Mouse (Mus musculus): Measurements from ENCODE around the gene Xpo1. TPM values are rescaled to one million over a fixed set of nuclear protein-coding genes. Genes with fewer than 3 reads are reported as not detected.
"Not testable (repeated sequence)": the region's sequence is repeated elsewhere in the genome, so short reads cannot be mapped to it uniquely, and the experiment has no call there.

Gene Xpo1
- polyA plus RNA-seq, 1 experiment from 2014 or later = 52.6 TPM

- H3K9ac ChIP-seq (ENCODE audit: low read depth, low read length) = no peak overlapping the region
Measured at GRCm38 (mm10) chr11:23275780-23276179, 19.9 kb downstream of the Xpo1 start.

GRCm38 (mm10) chr11:23284469-23284868 is 28.6 kb downstream of the Xpo1 start:
- Histone ChIP-seq H3K4me2 (ENCODE audit: low read length) (no peak overlapping the region), H3K9me3 (ENCODE audit: control insufficient read depth, low read length) (no peaks in the 10 kb centered on the region), H3K27me3 (replicated peaks; ENCODE audit: control insufficient read depth, insufficient read depth, low read length) (no peaks in the 10 kb centered on the region), H3K27ac (ENCODE audit: low read depth, low read length) (no peak overlapping the region), H3K4me3 (ENCODE audit: low read length) (no peak overlapping the region), H3K36me3 (ENCODE audit: control insufficient read depth, insufficient read depth, low read length) (peaks cover 42% of the 10 kb centered on the region), H3K4me1 (ENCODE audit: control insufficient read depth, insufficient read depth, low read depth, low read length) (no peaks in the 10 kb centered on the region), H3K9ac (ENCODE audit: low read depth, low read length) (no peak overlapping the region)
- 95% methylated on average over 4 of the region's 4 CpGs for WGBS
- no peak for ATAC-seq

More at GRCm38 (mm10) chr11:23275780-23276179, 19.9 kb downstream of the Xpo1 start:
- Histone ChIP-seq H3K27me3 (replicated peaks; ENCODE audit: control insufficient read depth, insufficient read depth, low read length) (no peaks in the 10 kb centered on the region), H3K36me3 (ENCODE audit: control insufficient read depth, insufficient read depth, low read length) (peaks cover 33% of the 10 kb centered on the region), H3K4me2 (ENCODE audit: low read length) (no peak overlapping the region), H3K4me3 (ENCODE audit: low read length) (no peak overlapping the region), H3K27ac (ENCODE audit: low read depth, low read length) (no peak overlapping the region), H3K9me3 (ENCODE audit: control insufficient read depth, low read length) (no peaks in the 10 kb centered on the region), H3K4me1 (ENCODE audit: control insufficient read depth, insufficient read depth, low read depth, low read length) (no peaks in the 10 kb centered on the region)
- ATAC-seq = no peak
- 80% methylated on average over 3 of the region's 3 CpGs for WGBS

- ATAC-seq; H3K27me3 ChIP-seq (replicated peaks; ENCODE audit: control insufficient read depth, insufficient read depth, low read length); H3K9ac ChIP-seq (ENCODE audit: low read depth, low read length); H3K9me3 ChIP-seq (ENCODE audit: control insufficient read depth, low read length); H3K4me3 ChIP-seq (ENCODE audit: low read length); H3K4me2 ChIP-seq (ENCODE audit: low read length); H3K4me1 ChIP-seq (ENCODE audit: control insufficient read depth, insufficient read depth, low read depth, low read length); H3K27ac ChIP-seq (ENCODE audit: low read depth, low read length): not testable (repeated sequence)
- WGBS = 93% methylated on average over 4 of the region's 4 CpGs
- H3K36me3 ChIP-seq (ENCODE audit: control insufficient read depth, insufficient read depth, low read length) = peaks cover 41% of the 10 kb centered on the region
Measured at GRCm38 (mm10) chr11:23288866-23289265, 33.0 kb downstream of the Xpo1 start.

- peaks cover 28% of the 10 kb centered on the region for H3K36me3 ChIP-seq (ENCODE audit: control insufficient read depth, insufficient read depth, low read length)
- no peaks in the 10 kb centered on the region for H3K9me3 ChIP-seq (ENCODE audit: control insufficient read depth, low read length)
- no peak overlapping the region for H3K4me2 ChIP-seq (ENCODE audit: low read length)
- no peaks in the 10 kb centered on the region for H3K27me3 ChIP-seq (replicated peaks; ENCODE audit: control insufficient read depth, insufficient read depth, low read length)
- H3K27ac ChIP-seq (ENCODE audit: low read depth, low read length) = no peak overlapping the region
- H3K9ac ChIP-seq (ENCODE audit: low read depth, low read length) = no peak overlapping the region
- 97% methylated on average over 2 of the region's 2 CpGs for WGBS
- no peak overlapping the region for H3K4me3 ChIP-seq (ENCODE audit: low read length)
- no peaks in the 10 kb centered on the region for H3K4me1 ChIP-seq (ENCODE audit: control insufficient read depth, insufficient read depth, low read depth, low read length)
- no peak for ATAC-seq
Measured at GRCm38 (mm10) chr11:23297379-23297778, 41.5 kb downstream of the Xpo1 start.

GRCm38 (mm10) chr11:23298301-23298700 is 42.5 kb downstream of the Xpo1 start:
- no peak overlapping the region for H3K27ac ChIP-seq (ENCODE audit: low read depth, low read length)
- 92% methylated on average over 2 of the region's 2 CpGs for WGBS
- H3K36me3 ChIP-seq (ENCODE audit: control insufficient read depth, insufficient read depth, low read length) = peaks cover 22% of the 10 kb centered on the region
- no peaks in the 10 kb centered on the region for H3K27me3 ChIP-seq (replicated peaks; ENCODE audit: control insufficient read depth, insufficient read depth, low read length)
- no peak overlapping the region for H3K4me2 ChIP-seq (ENCODE audit: low read length)
- no peaks in the 10 kb centered on the region for H3K9me3 ChIP-seq (ENCODE audit: control insufficient read depth, low read length)
- no peak overlapping the region for H3K4me3 ChIP-seq (ENCODE audit: low read length)
- H3K9ac ChIP-seq (ENCODE audit: low read depth, low read length) = no peak overlapping the region
- no peak for ATAC-seq
- no peaks in the 10 kb centered on the region for H3K4me1 ChIP-seq (ENCODE audit: control insufficient read depth, insufficient read depth, low read depth, low read length)

GRCm38 (mm10) chr11:23299910-23300309 is 44.1 kb downstream of the Xpo1 start:
- WGBS = 92% methylated on average over 1 of the region's 1 CpGs
- H3K27me3 ChIP-seq (replicated peaks; ENCODE audit: control insufficient read depth, insufficient read depth, low read length) = no peaks in the 10 kb centered on the region
- ATAC-seq = peak; percentile 28; the same call in 1 of the 2 replicates
- no peak overlapping the region for H3K9ac ChIP-seq (ENCODE audit: low read depth, low read length)
- no peaks in the 10 kb centered on the region for H3K9me3 ChIP-seq (ENCODE audit: control insufficient read depth, low read length)
- H3K27ac ChIP-seq (ENCODE audit: low read depth, low read length) = no peak overlapping the region
- H3K4me2 ChIP-seq (ENCODE audit: low read length) = no peak overlapping the region
- H3K4me3 ChIP-seq (ENCODE audit: low read length) = no peak overlapping the region
- peaks cover 16% of the 10 kb centered on the region for H3K36me3 ChIP-seq (ENCODE audit: control insufficient read depth, insufficient read depth, low read length)
- H3K4me1 ChIP-seq (ENCODE audit: control insufficient read depth, insufficient read depth, low read depth, low read length) = no peaks in the 10 kb centered on the region

GRCm38 (mm10) chr11:23303126-23303525 is 47.3 kb downstream of the Xpo1 start:
- Histone ChIP-seq H3K4me2 (ENCODE audit: low read length) (no peak overlapping the region), H3K27me3 (replicated peaks; ENCODE audit: control insufficient read depth, insufficient read depth, low read length) (no peaks in the 10 kb centered on the region), H3K4me1 (ENCODE audit: control insufficient read depth, insufficient read depth, low read depth, low read length) (no peaks in the 10 kb centered on the region), H3K9ac (ENCODE audit: low read depth, low read length) (no peak overlapping the region), H3K36me3 (ENCODE audit: control insufficient read depth, insufficient read depth, low read length) (no peaks in the 10 kb centered on the region), H3K9me3 (ENCODE audit: control insufficient read depth, low read length) (no peaks in the 10 kb centered on the region), H3K27ac (ENCODE audit: low read depth, low read length) (no peak overlapping the region), H3K4me3 (ENCODE audit: low read length) (no peak overlapping the region)
- WGBS = 65% methylated on average over 1 of the region's 1 CpGs
- ATAC-seq = no peak

- Histone ChIP-seq H3K27ac (ENCODE audit: low read depth, low read length) (peak overlapping the region; percentile 95), H3K4me3 (ENCODE audit: low read length) (peak overlapping the region; percentile 95), H3K4me2 (ENCODE audit: low read length) (peak overlapping the region; percentile 65), H3K9ac (ENCODE audit: low read depth, low read length) (peak overlapping the region; percentile 98)
- not testable (repeated sequence) for H3K27me3 ChIP-seq (replicated peaks; ENCODE audit: control insufficient read depth, insufficient read depth, low read length); ATAC-seq; H3K4me1 ChIP-seq (ENCODE audit: control insufficient read depth, insufficient read depth, low read depth, low read length); H3K9me3 ChIP-seq (ENCODE audit: control insufficient read depth, low read length); H3K36me3 ChIP-seq (ENCODE audit: control insufficient read depth, insufficient read depth, low read length)
- 43% methylated on average over 8 of the region's 10 CpGs for WGBS
Measured at GRCm38 (mm10) chr11:23305101-23305672, 49.3 kb downstream of the Xpo1 start.

GRCm38 (mm10) chr11:23305673-23306608 is 50.1 kb downstream of the Xpo1 start:
- Histone ChIP-seq H3K4me2 (ENCODE audit: low read length) (peak overlapping the region; percentile 65), H3K4me1 (ENCODE audit: control insufficient read depth, insufficient read depth, low read depth, low read length) (peaks cover 9% of the 10 kb centered on the region), H3K9ac (ENCODE audit: low read depth, low read length) (peak overlapping the region; percentile 98), H3K27me3 (replicated peaks; ENCODE audit: control insufficient read depth, insufficient read depth, low read length) (no peaks in the 10 kb centered on the region), H3K9me3 (ENCODE audit: control insufficient read depth, low read length) (no peaks in the 10 kb centered on the region), H3K27ac (ENCODE audit: low read depth, low read length) (peak overlapping the region; percentile 95), H3K36me3 (ENCODE audit: control insufficient read depth, insufficient read depth, low read length) (no peaks in the 10 kb centered on the region), H3K4me3 (ENCODE audit: low read length) (peak overlapping the region; percentile 95)
- ATAC-seq = peak; percentile 95
- WGBS = under 1% methylated on average over 85 of the region's 98 CpGs

All from hindbrain, embryonic 16.5 days (tissue).